Mouse (Mus musculus) stomach, postnatal 0 days (tissue): ENCODE measurements around the gene Erg.

Experiments
- CTCF ChIP-seq: IDR thresholded peaks from 2 replicates; pipeline ENCODE4 v1.5.1; 2016; ENCODE audit warnings: antibody characterized with exemption, low read depth, mild to moderate bottlenecking, moderate library complexity
- EP300 ChIP-seq: optimal IDR thresholded peaks from 2 replicates; pipeline ENCODE3; 2016; ENCODE audit warnings: antibody characterized with exemption

DNA sequence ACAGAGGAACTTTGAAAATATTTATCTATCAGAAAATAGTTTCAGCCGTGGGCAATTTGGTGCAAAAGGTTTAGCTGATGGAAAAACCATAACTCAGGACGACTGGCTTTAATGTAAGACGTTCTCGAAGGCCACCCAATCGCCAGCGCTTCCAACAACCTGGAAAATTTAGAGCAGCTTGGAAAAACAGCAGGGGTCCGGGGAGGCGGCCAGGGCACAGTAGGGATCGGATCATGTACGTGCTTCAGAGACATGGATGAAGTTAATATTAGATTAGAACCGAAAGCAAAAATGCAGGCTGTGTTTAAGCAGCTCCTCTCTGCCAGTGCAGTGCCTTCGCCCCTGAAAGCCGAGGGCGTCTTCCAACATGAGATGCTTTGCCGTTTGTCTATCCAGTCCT, 31.8 kb upstream of the Erg start:
- TF ChIP-seq CTCF (no peak), EP300 (no peak)
